Mouse (Mus musculus) heart, embryonic 16.5 days (tissue): ENCODE data around the gene Apbb2. TPM values are rescaled to one million over a fixed set of nuclear protein-coding genes. Genes with fewer than 3 reads are reported as not detected.

Experiments
- ATAC-seq: fragments of 200-750 bp; cut with Nextera tagmentation; replicated peaks from 2 replicates; pipeline ENCODE4 v1.8.0; 2017; ENCODE audit warnings: moderate number of reproducible peaks; ENCODE audit not compliant: insufficient read depth, low FRiP score; ENCODE audit errors: extremely low read depth
- H3K27ac ChIP-seq: fragments of 300-500 bp; sonication (generic); 2 replicates; pipeline ENCODE4 v1.5.1; 2014; ENCODE audit warnings: mild to moderate bottlenecking, low read length, control low read depth, moderate library complexity
- H3K27me3 ChIP-seq: fragments of 300-500 bp; sonication (generic); 2 replicates; pipeline ENCODE4 v1.6.1; 2014; ENCODE audit warnings: low read length, mixed read lengths; ENCODE audit not compliant: control insufficient read depth, insufficient read depth
- H3K36me3 ChIP-seq: fragments of 300-500 bp; sonication (generic); 2 replicates; pipeline ENCODE4 v1.6.1; 2014; ENCODE audit not compliant: control insufficient read depth, insufficient read depth
- H3K4me1 ChIP-seq: fragments of 300-500 bp; sonication (generic); 2 replicates; pipeline ENCODE4 v1.6.1; 2014; ENCODE audit warnings: low read length, mixed read lengths; ENCODE audit not compliant: control insufficient read depth, insufficient read depth
- H3K4me2 ChIP-seq: fragments of 300-500 bp; sonication (generic); 2 replicates; pipeline ENCODE4 v1.6.1; 2014; ENCODE audit warnings: low read depth, mild to moderate bottlenecking, control low read depth, low read length
- H3K4me3 ChIP-seq: fragments of 300-500 bp; sonication (generic); 2 replicates; pipeline ENCODE4 v1.5.1; 2014; ENCODE audit warnings: mild to moderate bottlenecking, control low read depth, low read length
- H3K9ac ChIP-seq: fragments of 300-500 bp; sonication (generic); 2 replicates; pipeline ENCODE4 v1.6.1; 2014; ENCODE audit warnings: low read length, control low read depth
- H3K9me3 ChIP-seq: fragments of 300-500 bp; sonication (generic); replicated peaks from 2 replicates; pipeline ENCODE4 v1.6.1; 2016; ENCODE audit warnings: low read length; ENCODE audit not compliant: control insufficient read depth
- WGBS: fragments of 180-500 bp; shearing (Covaris S2); extraction: QIAGEN DNeasy Blood & Tissue Kit; methylation state at CpG from one replicate; pipeline ENCODE4 v1.1.7; 2014; 5-methylcytosine and 5-hydroxymethylcytosine counted together
- polyA plus RNA-seq: library from polyadenylated mRNA; unstranded; fragments of >200 nt; fragmentation: Nextera tagmentation; extraction: Ambion mirVana; gene quantifications from 2 replicates; pipeline ENCODE4 v1.2.1, GENCODE M21; 2015

The Apbb2 gene
- polyA plus RNA-seq = 33.7 and 34.0 TPM in 2 replicates

DNA sequence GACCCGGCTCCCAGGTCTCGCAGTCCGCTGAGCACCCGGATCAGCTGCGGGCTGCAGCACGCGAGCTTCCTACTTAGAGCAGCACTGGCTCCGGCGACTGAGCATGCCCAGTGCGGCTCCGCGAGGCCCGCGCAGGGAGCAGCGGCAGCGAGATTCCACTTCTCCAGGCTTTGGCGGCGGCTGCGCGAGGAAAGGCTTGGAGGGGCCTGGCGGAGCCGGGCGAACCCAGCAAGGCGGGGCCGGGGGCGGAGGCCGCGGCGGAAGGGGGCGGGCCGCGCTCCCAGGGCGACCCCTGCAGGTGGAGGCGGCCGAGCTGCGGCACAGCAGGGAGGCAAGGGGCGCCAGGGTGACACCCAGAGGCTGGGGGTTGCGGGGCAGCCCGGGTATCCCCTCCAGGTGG is at the start of gene Apbb2:
Gene Apbb2 (minus strand): TSS at position 188 of the 400 bp plus-strand sequence.
- H3K36me3 ChIP-seq = no peaks in the 10 kb centered on the region
- ATAC-seq = peak; percentile 93
- H3K27me3 ChIP-seq = no peaks in the 10 kb centered on the region
- H3K4me3 ChIP-seq = peak within 1 kb of the TSS; percentile 91
- no peaks in the 10 kb centered on the region for H3K9me3 ChIP-seq
- H3K4me2 ChIP-seq = peak within 1 kb of the TSS; percentile 86
- H3K4me1 ChIP-seq = peaks cover 16% of the 10 kb centered on the region
- peak within 1 kb of the TSS; percentile 97 for H3K9ac ChIP-seq
- H3K27ac ChIP-seq = peak within 1 kb of the TSS; percentile 97
- under 1% methylated on average over 39 of the region's 39 CpGs for WGBS

DNA sequence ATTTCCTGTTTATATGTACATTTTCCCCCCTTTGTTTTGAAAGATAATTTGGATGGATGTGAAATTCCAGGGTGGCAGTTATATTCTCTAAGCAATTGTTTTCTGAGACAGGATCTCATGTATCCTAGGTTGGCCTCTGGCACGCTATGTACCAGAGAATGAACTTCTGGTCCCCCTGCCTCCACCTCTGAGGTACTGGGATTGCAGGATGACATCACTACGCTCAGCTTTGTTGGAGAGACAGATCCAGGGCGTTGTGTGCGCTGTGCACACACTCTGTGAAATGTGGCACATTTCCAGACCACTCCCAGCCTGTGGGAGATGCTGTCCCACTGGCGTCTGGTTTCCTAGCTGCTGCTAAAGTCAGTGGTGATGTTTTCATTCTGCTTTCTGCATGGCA is 35.6 kb upstream of the Apbb2 start:
- Histone ChIP-seq H3K36me3 (no peaks in the 10 kb centered on the region), H3K4me2 (peak overlapping the region; percentile 21; the same call in 1 of the 2 replicates), H3K4me1 (peaks cover 6% of the 10 kb centered on the region; the same call in 1 of the 2 replicates), H3K27ac (peak overlapping the region; percentile 55; the same call in 1 of the 2 replicates), H3K27me3 (no peaks in the 10 kb centered on the region), H3K4me3 (no peak overlapping the region), H3K9me3 (no peaks in the 10 kb centered on the region), H3K9ac (no peak overlapping the region)
- peak; percentile 93 for ATAC-seq
- 11% methylated on average over 5 of the region's 5 CpGs for WGBS

DNA sequence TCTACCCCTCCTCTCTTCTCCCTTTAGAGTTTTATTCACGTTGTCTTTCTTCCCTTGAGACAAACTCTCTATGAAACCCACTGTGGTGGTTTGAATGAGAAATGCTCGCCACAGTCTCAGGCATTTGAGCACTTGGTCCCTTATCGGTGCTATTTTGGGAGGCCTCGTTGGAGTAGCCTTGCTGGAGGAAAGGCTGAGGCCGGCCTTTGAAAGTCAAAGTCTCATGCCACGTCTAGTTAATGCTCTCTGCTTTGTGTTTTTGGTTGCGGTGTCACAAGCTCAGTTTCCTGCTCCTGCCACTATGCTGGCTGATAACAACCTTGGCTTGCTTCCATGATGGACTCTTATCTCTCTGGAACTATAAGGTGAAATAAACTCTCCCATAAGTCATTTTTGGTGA is 28.9 kb upstream of the Apbb2 start:
- Histone ChIP-seq H3K27me3 (no peaks in the 10 kb centered on the region), H3K36me3 (no peaks in the 10 kb centered on the region), H3K9ac (peak overlapping the region; percentile 20; the same call in 1 of the 2 replicates), H3K4me2 (peak overlapping the region; percentile 45), H3K4me1 (peaks cover 15% of the 10 kb centered on the region), H3K27ac (peak overlapping the region; percentile 93), H3K4me3 (no peak overlapping the region), H3K9me3 (no peaks in the 10 kb centered on the region)
- ATAC-seq = peak; percentile 81; the same call in 1 of the 2 replicates
- WGBS = 15% methylated on average over 7 of the region's 7 CpGs

DNA sequence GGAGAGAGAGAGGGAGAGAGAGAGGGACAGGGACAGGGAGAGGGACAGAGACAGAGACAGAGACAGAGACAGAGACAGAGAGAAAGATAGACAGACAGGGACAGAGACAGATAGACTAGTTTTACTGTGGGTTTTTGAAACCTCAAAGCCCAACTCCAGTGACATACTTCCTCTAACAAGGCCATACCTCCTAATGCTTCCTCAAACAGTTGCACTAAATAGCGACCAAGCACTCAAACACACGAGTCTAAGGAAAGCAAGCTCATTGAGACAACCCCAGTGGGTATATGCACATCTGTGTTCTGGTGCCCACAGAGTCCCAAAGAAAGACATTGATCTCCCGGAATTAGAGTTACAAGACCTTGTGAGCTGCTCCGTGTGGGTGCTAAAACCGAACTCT is 24.7 kb upstream of the Apbb2 start:
- H3K4me1 ChIP-seq = peaks cover 15% of the 10 kb centered on the region
- 70% methylated on average over 5 of the region's 5 CpGs for WGBS
- H3K4me3 ChIP-seq = no peak overlapping the region
- H3K9ac ChIP-seq = no peak overlapping the region
- H3K27ac ChIP-seq = no peak overlapping the region
- H3K36me3 ChIP-seq = no peaks in the 10 kb centered on the region
- peaks cover 2% of the 10 kb centered on the region; the same call in 1 of the 2 replicates for H3K9me3 ChIP-seq
- H3K27me3 ChIP-seq = no peaks in the 10 kb centered on the region
- no peak for ATAC-seq
- no peak overlapping the region for H3K4me2 ChIP-seq

DNA sequence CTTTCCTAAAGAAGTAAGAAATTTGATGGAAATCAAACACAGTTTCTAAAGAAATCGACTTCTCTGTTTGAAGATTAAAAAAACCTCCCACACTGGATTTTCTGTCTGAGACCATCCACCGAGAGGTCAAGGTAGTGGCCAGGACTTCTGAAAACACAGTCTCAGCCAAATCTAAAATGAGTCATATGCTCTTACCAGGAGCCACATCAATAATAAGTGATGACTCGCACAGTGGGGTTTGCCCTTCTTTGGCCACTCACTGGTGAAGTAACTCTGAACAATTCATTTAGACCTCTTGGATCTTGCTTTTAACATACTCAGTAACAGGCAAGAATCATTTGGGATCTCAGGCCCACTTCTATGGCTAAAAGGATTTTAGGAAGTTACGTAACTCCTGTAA is 23.6 kb upstream of the Apbb2 start:
- peaks cover 9% of the 10 kb centered on the region for H3K4me1 ChIP-seq
- H3K4me2 ChIP-seq = no peak overlapping the region
- peaks cover 2% of the 10 kb centered on the region; the same call in 1 of the 2 replicates for H3K9me3 ChIP-seq
- no peak for ATAC-seq
- H3K4me3 ChIP-seq = no peak overlapping the region
- no peaks in the 10 kb centered on the region for H3K27me3 ChIP-seq
- H3K9ac ChIP-seq = no peak overlapping the region
- H3K36me3 ChIP-seq = no peaks in the 10 kb centered on the region
- WGBS = 88% methylated on average over 4 of the region's 4 CpGs
- H3K27ac ChIP-seq = no peak overlapping the region

DNA sequence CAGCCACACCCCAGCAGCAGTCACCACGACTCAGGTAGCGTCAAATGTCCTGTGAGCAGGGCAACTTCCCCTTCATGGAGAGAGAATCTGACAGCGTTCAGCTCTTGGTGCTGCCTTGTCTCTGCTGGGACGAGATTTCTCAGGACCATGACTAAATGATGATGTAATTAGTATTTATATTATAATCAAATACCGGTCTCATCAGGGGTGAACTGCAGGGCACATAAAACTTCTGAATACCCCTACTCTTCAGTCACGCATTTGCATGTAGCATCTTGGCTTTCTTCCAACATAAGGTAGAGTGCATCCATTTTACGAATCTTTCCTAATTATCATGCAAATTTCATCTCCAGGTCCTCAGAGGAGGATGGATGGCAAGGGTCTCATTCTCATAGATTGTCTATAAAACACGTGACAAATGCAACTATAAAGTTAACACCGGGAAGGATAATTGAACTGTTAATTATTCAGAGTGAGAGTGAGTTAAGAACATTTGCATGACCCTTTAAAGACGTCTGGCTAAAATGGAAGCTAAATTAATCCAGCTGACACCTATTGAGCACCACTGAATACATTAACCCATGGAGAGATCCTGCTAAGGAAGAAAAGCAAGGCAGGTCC is 17.0 kb upstream of the Apbb2 start:
- WGBS = 57% methylated on average over 10 of the region's 10 CpGs
- Histone ChIP-seq H3K27ac (no peak overlapping the region), H3K4me3 (no peak overlapping the region), H3K27me3 (no peaks in the 10 kb centered on the region), H3K9ac (no peak overlapping the region), H3K4me1 (no peaks in the 10 kb centered on the region), H3K4me2 (no peak overlapping the region), H3K9me3 (no peaks in the 10 kb centered on the region), H3K36me3 (no peaks in the 10 kb centered on the region)
- ATAC-seq = no peak

DNA sequence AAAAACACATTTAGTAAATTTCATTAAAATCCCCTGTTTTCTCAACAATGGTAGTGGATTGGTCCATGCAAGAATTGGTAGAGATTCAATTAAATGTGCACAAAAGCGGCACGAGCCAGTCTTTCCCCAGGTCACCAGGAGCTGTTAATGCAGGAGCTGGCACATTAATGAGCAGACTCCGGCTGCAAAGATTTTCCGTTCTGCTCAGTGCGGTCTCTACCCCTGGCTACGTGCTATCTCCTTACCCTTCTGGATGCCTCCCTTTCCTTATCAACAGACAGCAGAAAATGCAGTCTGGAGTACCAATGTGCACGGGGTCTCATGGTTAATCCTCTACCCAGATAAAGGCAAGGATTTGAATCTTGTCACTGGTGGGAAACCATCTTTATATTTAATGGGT is 9.2 kb upstream of the Apbb2 start:
- Histone ChIP-seq H3K27ac (no peak overlapping the region), H3K4me1 (no peaks in the 10 kb centered on the region), H3K4me2 (peak overlapping the region; percentile 36; the same call in 1 of the 2 replicates), H3K9me3 (no peaks in the 10 kb centered on the region), H3K9ac (no peak overlapping the region), H3K4me3 (no peak overlapping the region), H3K36me3 (no peaks in the 10 kb centered on the region), H3K27me3 (no peaks in the 10 kb centered on the region)
- ATAC-seq = no peak
- 22% methylated on average over 7 of the region's 7 CpGs for WGBS

DNA sequence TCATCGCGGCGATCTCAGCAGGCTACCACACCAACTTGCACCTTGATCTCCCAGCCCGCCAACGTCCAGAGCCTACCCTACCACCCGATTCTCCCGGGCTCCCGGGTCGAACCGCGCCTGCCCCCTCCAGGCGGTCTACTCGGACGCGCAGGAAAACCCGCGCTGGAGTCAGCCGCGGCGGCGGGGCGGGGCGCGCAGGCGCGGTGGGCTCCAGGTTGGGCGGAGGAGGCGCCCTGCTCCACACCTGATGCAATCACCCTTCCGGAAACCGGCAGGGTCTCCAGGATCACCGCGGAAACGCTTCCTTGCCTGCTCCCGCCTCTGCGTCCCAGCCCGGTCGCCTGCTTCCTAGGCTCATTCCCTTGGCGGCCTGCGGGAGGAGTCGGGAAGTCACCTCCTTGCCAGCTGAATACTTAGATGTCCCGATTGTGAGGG is 1.6 kb upstream of the Apbb2 start:
- no peaks in the 10 kb centered on the region for H3K27me3 ChIP-seq
- peaks cover 7% of the 10 kb centered on the region for H3K4me1 ChIP-seq
- whole genome bisulfite sequencing = under 1% methylated on average over 41 of the region's 41 CpGs
- peak overlapping the region; percentile 65 for H3K4me3 ChIP-seq
- no peaks in the 10 kb centered on the region for H3K36me3 ChIP-seq
- H3K9me3 ChIP-seq = no peaks in the 10 kb centered on the region
- H3K4me2 ChIP-seq = peak overlapping the region; percentile 86
- H3K9ac ChIP-seq = peak overlapping the region; percentile 75
- H3K27ac ChIP-seq = peak overlapping the region; percentile 19
- peak; percentile 58 for ATAC-seq

DNA sequence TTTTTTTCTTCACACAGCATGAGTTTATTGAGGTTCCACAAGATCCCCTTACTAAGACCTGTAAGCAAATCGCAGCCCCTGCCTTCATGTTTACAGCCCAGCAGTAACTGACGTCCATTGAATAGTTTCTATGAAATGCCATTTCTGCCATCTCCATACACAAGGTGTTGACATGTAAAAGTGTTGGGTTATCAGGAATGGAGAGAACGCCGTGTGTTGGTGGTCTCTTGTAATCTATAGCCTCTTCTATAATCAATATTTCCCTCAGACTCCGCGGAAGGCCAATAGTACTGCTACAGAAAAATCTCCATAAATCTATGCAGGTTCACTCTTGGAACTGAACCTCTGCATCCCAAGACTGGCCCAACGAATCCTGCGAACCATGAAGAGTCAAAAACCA is 1.1 kb upstream of the Apbb2 start:
- H3K4me2 ChIP-seq = peak overlapping the region; percentile 86
- peak overlapping the region; percentile 75 for H3K9ac ChIP-seq
- H3K27me3 ChIP-seq = no peaks in the 10 kb centered on the region
- H3K4me3 ChIP-seq = peak overlapping the region; percentile 65
- no peaks in the 10 kb centered on the region for H3K9me3 ChIP-seq
- H3K4me1 ChIP-seq = peaks cover 7% of the 10 kb centered on the region
- H3K27ac ChIP-seq = peak overlapping the region; percentile 19; the same call in 1 of the 2 replicates
- H3K36me3 ChIP-seq = no peaks in the 10 kb centered on the region
- 30% methylated on average over 8 of the region's 8 CpGs for WGBS
- no peak for ATAC-seq
